Mouse (Mus musculus): Measurements from ENCODE around the gene Apela.

DNA sequence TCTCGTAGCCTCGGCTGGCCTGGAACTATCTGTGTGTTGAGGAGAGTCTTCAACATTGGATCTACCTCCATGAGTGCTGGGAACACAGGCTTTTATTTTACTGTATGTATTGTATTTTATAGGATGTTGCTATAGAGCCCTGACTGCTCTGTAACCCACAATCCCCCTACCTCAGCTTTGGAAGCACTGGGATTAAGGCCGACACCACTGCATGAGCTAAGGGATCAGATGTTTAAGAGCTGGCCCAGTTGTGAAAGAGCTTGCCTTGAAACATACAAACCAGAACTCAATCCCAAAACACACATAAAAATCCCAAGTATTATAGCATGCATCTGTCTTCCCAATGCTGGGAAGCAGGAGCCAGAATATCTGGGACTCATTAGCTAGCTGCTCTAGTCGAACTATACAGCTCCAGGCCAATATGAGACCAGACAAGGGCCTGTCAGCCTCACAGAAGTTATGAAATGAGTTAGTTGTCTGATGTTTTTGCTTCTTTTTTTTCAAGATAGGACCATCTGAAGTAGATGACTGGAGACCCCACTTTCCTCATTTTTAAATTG, 38.2 kb downstream of the Apela start:
- no peak for TF ChIP-seq CTCF (IDR thresholded peaks at IDR 0.05; ENCODE audit: low read depth, low read length)
- no peak for TF ChIP-seq GATA1 (IDR thresholded peaks at IDR 0.05; ENCODE audit: borderline replicate concordance, low read length)
- TF ChIP-seq TAL1 (conservative IDR thresholded peaks at IDR 0.05; ENCODE audit: low read depth, low read length) = no peak

Data from G1E (cell line).